Mouse (Mus musculus): ENCODE measurements around the gene Myl10. TPM values are rescaled to one million over a fixed set of nuclear protein-coding genes. Genes with fewer than 3 reads are reported as not detected.

Myl10 gene
- polyA plus RNA-seq, 1 experiment = not detected

DNA sequence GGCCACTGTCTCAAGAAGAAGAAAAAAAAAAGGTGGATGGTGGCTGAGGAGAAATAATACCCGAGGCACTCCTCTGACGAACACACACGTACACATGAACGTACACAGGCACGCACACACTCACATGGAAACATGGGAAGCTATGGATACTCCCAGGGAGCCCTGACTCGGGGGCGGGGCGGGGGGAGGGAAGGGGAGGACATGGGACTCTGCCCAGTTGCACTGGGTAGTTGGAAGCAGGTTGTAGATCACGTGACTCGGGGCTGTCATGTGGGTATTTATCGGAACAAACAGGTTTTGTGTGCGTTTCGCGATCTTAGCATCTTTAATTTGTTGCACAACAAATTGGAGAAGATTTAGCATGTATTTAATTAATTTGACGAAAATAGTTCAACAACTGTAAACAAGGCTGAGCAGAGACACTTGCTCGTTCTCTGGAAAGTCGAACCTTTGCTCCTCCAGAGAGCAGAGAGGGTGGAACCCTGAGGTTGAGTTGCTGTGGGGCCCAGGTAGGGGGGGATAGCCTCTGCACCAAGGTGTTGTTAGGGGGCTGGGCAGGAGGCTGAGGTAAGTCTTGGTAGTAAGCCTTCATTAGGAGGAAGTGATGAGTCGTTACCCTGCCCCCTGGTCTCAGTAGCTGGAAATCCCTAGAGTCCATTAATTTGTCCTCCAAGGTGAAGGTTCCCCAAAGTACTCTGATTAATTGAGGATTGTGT, 16.5 kb upstream of the Myl10 start:
- Histone ChIP-seq H3K36me3 (ENCODE audit: control insufficient read depth) (no peaks in the 10 kb centered on the region), H3K27me3 (ENCODE audit: control insufficient read depth) (no peaks in the 10 kb centered on the region), H3K4me1 (ENCODE audit: control insufficient read depth) (no peaks in the 10 kb centered on the region), H3K4me3 (replicated peaks) (no peak overlapping the region), H3K9me3 (ENCODE audit: control insufficient read depth, low read length) (peaks cover 7% of the 10 kb centered on the region)
- TF ChIP-seq TAL1 (IDR thresholded peaks at IDR 0.05; ENCODE audit: low read length) (no peak), GATA1 (IDR thresholded peaks at IDR 0.05; ENCODE audit: low read length) (no peak)

DNA sequence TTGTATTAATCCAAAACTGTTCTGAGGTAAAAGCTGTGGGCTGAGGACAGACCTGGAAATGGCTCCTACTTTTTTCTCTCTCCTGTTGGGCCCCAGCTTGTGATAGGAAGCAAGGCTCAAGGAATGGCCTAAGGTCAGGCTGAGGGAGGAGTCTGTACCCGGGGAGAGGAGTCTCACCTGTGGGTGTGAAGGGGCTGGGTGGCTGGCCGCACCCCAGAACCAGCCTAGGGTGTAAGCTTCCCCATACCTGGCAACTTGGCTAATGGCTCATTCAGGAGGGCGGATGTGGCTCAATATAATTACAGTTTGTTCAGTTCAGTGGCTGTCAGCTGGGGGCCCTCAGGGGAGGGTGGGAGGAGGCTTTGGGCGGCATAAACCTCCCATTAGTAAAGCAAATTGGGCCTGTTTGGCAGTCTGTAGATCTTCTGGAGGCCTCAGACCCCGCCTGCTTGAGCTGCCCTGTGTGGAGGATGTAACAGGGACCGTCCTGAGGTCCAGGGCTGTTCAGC, 14.1 kb upstream of the Myl10 start:
- Histone ChIP-seq H3K4me1 (ENCODE audit: control insufficient read depth) (no peaks in the 10 kb centered on the region), H3K9me3 (ENCODE audit: control insufficient read depth, low read length) (peaks cover 7% of the 10 kb centered on the region), H3K36me3 (ENCODE audit: control insufficient read depth) (no peaks in the 10 kb centered on the region), H3K27me3 (ENCODE audit: control insufficient read depth) (no peaks in the 10 kb centered on the region), H3K4me3 (replicated peaks) (no peak overlapping the region)
- TF ChIP-seq GATA1 (IDR thresholded peaks at IDR 0.05; ENCODE audit: low read length) (no peak), TAL1 (IDR thresholded peaks at IDR 0.05; ENCODE audit: low read length) (no peak)

DNA sequence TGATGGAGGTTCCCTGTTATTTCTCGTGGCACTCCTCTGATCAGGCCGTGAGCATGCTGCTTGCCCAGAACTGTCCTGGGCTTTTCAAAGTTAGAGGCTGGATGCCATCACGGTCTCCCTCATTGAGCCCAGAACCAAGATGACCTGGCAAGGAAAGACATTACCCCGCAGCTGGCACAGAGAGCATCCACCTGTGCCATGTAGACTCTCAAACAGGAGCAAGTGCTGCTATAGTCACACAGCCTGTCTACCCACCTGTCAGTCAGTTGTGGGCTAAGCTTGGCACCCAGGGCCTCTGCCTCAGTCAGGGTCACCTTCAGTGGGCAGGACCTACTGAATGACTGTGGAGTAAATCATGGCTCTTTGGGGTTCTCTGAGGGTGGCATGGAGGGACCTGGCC, 6.6 kb upstream of the Myl10 start:
- no peaks in the 10 kb centered on the region for H3K9me3 ChIP-seq (ENCODE audit: control insufficient read depth, low read length)
- no peak overlapping the region for H3K4me3 ChIP-seq (replicated peaks)
- TF ChIP-seq GATA1 (IDR thresholded peaks at IDR 0.05; ENCODE audit: low read length) (no peak), TAL1 (IDR thresholded peaks at IDR 0.05; ENCODE audit: low read length) (no peak)
- H3K4me1 ChIP-seq (ENCODE audit: control insufficient read depth) = no peaks in the 10 kb centered on the region
- H3K36me3 ChIP-seq (ENCODE audit: control insufficient read depth) = no peaks in the 10 kb centered on the region
- H3K27me3 ChIP-seq (ENCODE audit: control insufficient read depth) = no peaks in the 10 kb centered on the region

DNA sequence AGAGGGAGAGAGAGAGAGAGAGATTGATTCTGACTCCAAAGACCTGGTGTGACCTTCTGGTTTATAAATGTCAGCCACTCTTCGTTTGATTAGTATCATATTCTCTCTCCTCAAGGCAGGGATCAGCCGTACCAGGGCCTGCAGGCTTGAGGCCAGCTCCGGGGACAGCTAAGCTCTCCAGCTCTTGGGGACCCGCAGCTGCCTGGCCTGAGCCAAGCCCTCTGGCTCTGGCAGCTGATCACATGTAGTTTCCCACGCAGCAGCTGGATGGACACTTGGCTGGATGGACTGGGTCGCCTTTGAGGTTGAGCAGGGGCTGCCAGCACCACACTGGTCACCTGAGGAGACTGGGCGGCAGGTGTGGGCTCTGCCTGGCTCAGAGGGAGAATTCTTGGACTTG, 5.4 kb upstream of the Myl10 start:
- Histone ChIP-seq H3K9me3 (ENCODE audit: control insufficient read depth, low read length) (no peaks in the 10 kb centered on the region), H3K4me1 (ENCODE audit: control insufficient read depth) (no peaks in the 10 kb centered on the region), H3K27me3 (ENCODE audit: control insufficient read depth) (no peaks in the 10 kb centered on the region), H3K36me3 (ENCODE audit: control insufficient read depth) (no peaks in the 10 kb centered on the region), H3K4me3 (replicated peaks) (no peak overlapping the region)
- TF ChIP-seq GATA1 (IDR thresholded peaks at IDR 0.05; ENCODE audit: low read length) (no peak), TAL1 (IDR thresholded peaks at IDR 0.05; ENCODE audit: low read length) (no peak)

DNA sequence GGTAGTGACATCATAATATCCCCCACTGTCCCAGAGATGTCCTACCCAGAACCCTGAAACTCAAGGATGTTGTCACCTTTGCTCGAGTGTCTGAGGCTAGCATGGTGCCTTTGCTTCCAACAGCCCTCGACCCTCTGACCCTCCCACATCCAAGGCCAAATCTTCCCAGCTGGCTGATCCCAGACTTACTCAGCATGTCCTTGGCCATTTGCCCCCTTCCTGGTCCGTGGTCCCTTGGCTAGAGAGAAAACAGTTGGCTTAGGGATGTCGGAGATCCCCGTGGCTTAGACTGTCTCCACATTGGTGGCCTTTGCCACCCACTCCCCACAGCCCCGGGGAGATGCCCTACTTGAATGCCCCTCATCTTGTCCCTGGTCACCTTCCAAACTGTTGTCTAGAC, 4.1 kb upstream of the Myl10 start:
- TF ChIP-seq TAL1 (IDR thresholded peaks at IDR 0.05; ENCODE audit: low read length) (no peak), GATA1 (IDR thresholded peaks at IDR 0.05; ENCODE audit: low read length) (no peak)
- Histone ChIP-seq H3K4me1 (ENCODE audit: control insufficient read depth) (no peaks in the 10 kb centered on the region), H3K36me3 (ENCODE audit: control insufficient read depth) (no peaks in the 10 kb centered on the region), H3K9me3 (ENCODE audit: control insufficient read depth, low read length) (no peaks in the 10 kb centered on the region), H3K27me3 (ENCODE audit: control insufficient read depth) (no peaks in the 10 kb centered on the region), H3K4me3 (replicated peaks) (no peak overlapping the region)

DNA sequence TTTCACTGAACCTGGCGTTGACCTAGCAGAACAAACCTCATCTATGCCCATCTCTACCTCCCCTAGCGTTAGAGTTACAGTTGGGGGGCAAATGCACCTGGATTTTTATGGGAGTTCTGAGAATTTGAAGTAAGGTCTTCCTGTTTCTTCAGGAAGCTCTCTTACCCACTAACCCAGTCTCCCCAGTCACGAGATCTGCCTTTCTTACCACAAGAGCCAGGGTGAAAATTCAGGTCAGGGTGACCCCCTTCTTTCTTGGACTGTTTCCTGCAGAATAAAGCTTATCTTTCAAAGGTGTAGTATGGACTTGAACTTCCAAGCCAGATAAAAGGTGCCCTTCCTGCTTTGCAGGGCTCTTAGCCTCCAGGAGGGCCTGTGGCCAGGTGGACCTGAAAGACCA, 1.8 kb upstream of the Myl10 start:
- Histone ChIP-seq H3K27me3 (ENCODE audit: control insufficient read depth) (no peaks in the 10 kb centered on the region), H3K4me3 (replicated peaks) (no peak overlapping the region), H3K9me3 (ENCODE audit: control insufficient read depth, low read length) (no peaks in the 10 kb centered on the region), H3K4me1 (ENCODE audit: control insufficient read depth) (no peaks in the 10 kb centered on the region), H3K36me3 (ENCODE audit: control insufficient read depth) (no peaks in the 10 kb centered on the region)
- TF ChIP-seq TAL1 (IDR thresholded peaks at IDR 0.05; ENCODE audit: low read length) (no peak), GATA1 (IDR thresholded peaks at IDR 0.05; ENCODE audit: low read length) (no peak)

DNA sequence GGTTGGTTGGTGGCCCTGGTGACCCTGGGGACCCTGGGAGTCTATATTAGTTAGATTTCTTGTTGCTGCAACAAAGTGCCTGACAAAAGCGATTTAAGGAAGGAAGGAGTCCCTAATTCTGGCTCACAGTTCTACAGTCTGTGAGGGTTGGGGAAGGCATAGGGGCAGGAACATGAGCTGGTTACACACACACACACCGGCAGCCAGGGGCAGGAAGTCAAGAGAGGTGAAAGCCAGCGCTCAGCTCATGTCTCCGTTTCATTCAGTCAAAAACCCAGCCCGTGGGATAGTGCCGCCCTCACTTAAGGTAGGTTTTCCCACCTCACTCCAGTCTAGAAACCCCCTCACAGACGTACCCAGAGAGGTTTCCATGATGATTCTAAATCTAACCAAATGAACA, 472 bp downstream of the Myl10 start:
- no peak for TF ChIP-seq GATA1 (IDR thresholded peaks at IDR 0.05; ENCODE audit: low read length)
- TF ChIP-seq TAL1 (IDR thresholded peaks at IDR 0.05; ENCODE audit: low read length) = no peak

DNA sequence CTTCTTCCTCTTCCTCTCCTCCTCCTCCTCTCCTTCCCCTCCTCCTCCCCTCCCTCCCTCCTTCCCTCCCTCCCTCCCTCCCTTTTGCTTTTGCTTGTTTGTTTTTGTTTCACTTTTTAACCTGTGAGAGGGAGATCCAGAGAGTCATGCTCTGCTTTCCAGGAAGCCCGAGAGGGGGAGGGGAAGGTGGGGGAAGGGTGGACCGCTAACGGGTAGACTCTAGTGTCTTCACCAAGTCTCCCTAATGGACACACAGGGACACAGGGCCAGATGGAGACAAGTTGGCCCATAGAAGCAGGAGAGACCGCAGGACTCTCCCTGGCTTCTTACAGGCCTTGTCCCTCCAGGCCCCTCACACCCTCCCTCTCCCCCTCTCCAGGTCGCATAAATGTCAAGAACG, 2.0 kb downstream of the Myl10 start:
- Histone ChIP-seq H3K4me1 (ENCODE audit: control insufficient read depth) (no peaks in the 10 kb centered on the region), H3K9me3 (ENCODE audit: control insufficient read depth, low read length) (no peaks in the 10 kb centered on the region), H3K27me3 (ENCODE audit: control insufficient read depth) (no peaks in the 10 kb centered on the region), H3K4me3 (replicated peaks) (no peak overlapping the region), H3K36me3 (ENCODE audit: control insufficient read depth) (no peaks in the 10 kb centered on the region)
- TF ChIP-seq TAL1 (IDR thresholded peaks at IDR 0.05; ENCODE audit: low read length) = no peak
- TF ChIP-seq GATA1 (IDR thresholded peaks at IDR 0.05; ENCODE audit: low read length) = no peak

More for the DNA sequence above, 472 bp downstream of the Myl10 start:
- Histone ChIP-seq H3K36me3 (ENCODE audit: control insufficient read depth) (no peaks in the 10 kb centered on the region), H3K4me1 (ENCODE audit: control insufficient read depth) (no peaks in the 10 kb centered on the region), H3K4me3 (replicated peaks) (no peak overlapping the region), H3K27me3 (ENCODE audit: control insufficient read depth) (no peaks in the 10 kb centered on the region), H3K9me3 (ENCODE audit: control insufficient read depth, low read length) (no peaks in the 10 kb centered on the region)

DNA sequence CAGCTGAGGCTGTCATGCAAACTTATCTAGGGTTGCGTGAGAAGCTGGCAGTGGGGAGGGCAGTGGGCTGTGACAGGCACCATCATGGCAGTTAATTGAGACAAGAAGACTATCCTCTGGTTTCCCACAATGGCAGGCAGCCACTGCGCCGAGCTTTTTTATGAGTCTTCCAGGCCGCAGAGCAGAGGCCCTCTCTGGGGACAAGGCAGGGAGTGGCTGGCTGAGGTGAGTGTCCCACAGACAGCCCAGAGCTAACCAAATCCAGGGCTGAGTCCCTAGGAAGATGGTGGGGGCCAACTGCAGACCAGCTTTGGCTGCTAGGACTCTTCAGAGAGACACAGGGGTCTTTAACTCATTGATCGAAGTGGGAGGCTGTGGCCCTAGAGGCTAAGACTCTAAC, 3.6 kb downstream of the Myl10 start:
- Histone ChIP-seq H3K27me3 (ENCODE audit: control insufficient read depth) (no peaks in the 10 kb centered on the region), H3K9me3 (ENCODE audit: control insufficient read depth, low read length) (no peaks in the 10 kb centered on the region), H3K4me3 (replicated peaks) (no peak overlapping the region), H3K4me1 (ENCODE audit: control insufficient read depth) (no peaks in the 10 kb centered on the region), H3K36me3 (ENCODE audit: control insufficient read depth) (no peaks in the 10 kb centered on the region)
- TF ChIP-seq GATA1 (IDR thresholded peaks at IDR 0.05; ENCODE audit: low read length) (no peak), TAL1 (IDR thresholded peaks at IDR 0.05; ENCODE audit: low read length) (no peak)

DNA sequence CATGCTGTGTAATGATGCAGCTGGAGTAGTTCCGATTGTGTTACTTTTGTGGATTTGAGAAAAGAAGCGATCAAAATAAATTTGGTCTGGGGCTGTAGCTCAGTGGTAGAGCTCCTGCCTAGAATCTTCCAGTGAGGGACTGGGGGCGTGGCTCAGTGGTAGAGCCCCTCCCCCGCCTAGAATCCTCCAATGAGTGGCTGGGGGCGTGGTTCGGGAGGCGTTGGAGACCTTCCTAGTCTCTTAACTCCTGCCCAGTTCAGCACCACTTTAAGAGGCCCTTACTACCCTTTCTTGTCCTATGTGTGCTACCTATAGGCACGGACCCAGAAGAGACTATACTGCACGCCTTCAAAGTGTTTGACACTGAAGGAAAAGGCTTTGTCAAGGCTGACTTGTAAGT, 4.7 kb downstream of the Myl10 start:
- no peaks in the 10 kb centered on the region for H3K27me3 ChIP-seq (ENCODE audit: control insufficient read depth)
- no peaks in the 10 kb centered on the region for H3K4me1 ChIP-seq (ENCODE audit: control insufficient read depth)
- no peak for TF ChIP-seq GATA1 (IDR thresholded peaks at IDR 0.05; ENCODE audit: low read length)
- no peak for TF ChIP-seq TAL1 (IDR thresholded peaks at IDR 0.05; ENCODE audit: low read length)

More for the DNA sequence above, 4.7 kb downstream of the Myl10 start:
- H3K9me3 ChIP-seq (ENCODE audit: control insufficient read depth, low read length) = no peaks in the 10 kb centered on the region
- H3K36me3 ChIP-seq (ENCODE audit: control insufficient read depth) = no peaks in the 10 kb centered on the region
- no peak overlapping the region for H3K4me3 ChIP-seq (replicated peaks)

Data from erythroblast, embryonic 14.5 days (primary cell).